Mouse (Mus musculus) embryo, embryonic 11 days (tissue): ENCODE data around the gene Kri1.

Experiments used
- DNase-seq: peaks from one replicate; pipeline ENCODE4 v3.0.0-alpha.2; 2015

Gene Kri1

DNA sequence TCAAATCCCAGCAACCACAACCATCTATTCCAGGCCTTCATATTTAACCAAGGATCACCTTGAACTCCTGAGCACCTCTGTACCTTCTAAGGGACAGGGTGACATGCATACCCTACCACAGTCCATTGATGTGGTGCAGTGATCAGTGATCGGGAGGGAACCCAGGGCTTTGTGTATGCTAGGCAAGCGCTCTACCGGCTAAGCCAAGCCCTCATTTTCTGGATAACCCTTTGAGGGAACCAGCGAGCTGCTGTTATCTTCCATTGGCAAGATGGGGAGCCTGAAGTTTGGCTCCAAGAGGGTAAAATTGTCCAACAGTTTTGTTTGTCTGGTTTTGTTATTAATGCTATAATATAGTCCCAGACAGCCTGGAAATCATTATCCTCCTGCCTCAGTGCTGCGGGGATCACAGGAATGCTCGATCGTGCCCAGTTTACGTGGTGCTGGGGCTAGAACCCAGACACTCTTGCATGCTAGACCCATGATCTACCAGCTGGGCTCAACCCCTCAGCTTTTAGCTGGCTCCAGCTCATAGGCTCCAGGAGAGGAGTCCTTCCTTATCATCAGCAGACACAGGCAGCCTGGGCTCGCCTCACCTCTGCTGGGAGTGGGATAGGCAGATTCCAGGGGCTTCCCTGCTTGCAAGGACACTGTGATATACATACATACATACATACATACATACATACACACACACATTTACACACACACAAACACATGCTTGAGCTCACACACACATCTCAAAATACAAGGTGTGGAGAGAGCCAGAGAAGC, 26.8 kb upstream of the Kri1 start:
- DNase-seq, result no peak

DNA sequence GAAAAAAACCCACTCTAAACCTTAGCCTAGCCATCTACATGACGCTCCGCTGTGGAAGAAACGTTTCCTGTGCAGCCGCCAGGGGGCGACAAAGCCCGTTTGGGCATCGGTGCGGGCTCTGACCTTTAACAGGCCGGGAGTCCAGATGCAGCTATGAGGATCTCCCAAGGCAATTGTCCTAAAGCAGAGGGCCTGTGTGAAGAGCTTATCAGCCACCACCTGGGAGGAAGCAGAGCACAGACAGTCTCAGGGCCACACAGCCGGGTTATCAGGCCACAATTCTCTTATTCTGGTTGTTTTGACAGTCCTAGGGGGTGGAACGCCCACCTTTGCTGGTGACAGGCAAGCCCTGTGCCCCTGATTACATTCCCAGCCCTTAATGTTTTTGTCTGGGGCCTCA, 25.6 kb upstream of the Kri1 start:
- DNase-seq, result peak; percentile 91

DNA sequence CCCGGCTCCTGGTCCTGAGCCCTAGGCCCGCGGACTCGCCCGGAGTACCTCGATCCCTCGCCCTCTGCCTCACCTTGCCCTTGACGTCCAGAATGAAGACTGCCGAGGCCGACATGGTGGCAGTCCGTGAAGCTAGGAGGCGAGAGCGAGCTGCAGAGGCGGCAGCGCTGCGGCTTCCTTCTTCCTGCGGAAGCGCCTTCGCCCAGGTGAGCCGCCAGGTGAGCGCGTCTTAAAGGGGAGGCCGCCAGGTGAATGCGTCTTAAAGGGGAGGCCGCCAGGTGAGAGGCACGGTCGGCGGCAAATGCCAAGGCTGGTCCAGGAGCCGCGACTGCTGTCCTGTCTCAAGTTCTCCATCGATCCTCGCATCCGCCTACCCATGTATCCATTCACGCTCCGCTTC, 24.4 kb upstream of the Kri1 start, which contains the start of gene Ap1m2:
Gene Ap1m2 (minus strand): TSS at position 204 of the 400 bp plus-strand sequence.
- no peak for DNase-seq

DNA sequence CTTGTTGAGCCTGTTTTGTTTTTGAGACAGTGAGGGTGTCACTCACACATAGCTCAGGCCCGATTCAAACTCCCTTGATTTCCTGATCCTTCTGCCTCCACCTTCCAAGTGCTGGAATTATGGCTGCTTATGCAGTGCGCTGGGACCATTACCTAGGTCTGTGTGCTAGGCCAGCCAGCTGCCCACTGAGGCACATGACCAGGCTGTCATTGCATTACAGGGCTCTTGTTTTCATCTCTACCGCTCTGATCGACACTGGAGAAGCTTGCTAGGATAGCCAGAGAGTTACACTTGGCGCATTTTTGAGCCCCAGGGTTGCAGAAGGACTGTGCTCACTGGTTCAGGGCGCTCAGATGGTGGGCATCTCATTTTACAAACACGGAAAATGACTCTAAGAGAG, 23.9 kb upstream of the Kri1 start:
- no peak for DNase-seq

DNA sequence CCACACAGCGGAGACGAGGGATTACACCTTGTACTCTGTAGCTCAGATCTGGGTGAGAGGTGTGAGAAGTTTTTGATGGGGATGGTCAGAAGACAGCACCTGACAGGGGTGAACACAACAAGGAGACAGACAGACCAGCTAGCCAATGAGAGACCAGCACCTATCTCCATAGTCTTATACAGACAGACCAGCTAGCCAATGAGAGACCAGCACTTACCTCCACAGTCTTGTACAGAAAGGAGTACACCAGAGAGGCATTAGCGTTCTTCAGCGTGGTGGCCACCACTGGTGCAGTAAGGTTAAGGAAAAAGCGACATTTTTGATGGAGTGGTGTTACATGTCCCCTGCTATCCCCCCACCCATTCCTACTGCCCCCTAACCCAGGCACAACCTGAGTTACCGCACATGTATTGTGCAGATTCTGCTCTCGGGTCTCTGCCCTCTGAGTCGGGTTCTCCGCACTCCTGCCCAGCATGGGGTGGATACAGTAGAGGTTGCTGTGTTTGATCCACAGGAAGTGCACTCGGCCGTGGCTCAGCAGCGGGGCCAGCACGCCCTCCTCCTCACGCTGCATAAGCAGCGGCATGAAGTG, 21.5 kb upstream of the Kri1 start:
- no peak for DNase-seq

DNA sequence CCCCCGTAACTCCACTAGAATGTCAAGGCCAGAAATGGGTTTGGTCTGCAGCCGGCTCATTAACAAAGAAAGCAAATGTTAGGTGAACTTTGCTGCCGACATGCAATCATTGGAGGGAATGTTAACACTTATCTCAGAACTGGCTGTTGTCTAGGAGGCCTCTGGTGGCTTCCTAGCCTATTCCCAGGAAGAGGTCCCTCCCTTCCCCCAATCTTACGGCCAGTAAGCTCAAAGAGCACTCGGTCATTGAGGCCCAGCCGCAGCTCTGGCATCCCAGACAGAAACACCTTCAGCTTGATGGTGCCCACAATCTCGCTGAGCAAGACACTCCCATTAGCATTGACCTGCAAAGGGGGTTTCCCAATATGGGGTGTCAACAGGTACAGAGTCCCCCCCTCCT, 17.3 kb upstream of the Kri1 start:
- DNase-seq, result no peak

DNA sequence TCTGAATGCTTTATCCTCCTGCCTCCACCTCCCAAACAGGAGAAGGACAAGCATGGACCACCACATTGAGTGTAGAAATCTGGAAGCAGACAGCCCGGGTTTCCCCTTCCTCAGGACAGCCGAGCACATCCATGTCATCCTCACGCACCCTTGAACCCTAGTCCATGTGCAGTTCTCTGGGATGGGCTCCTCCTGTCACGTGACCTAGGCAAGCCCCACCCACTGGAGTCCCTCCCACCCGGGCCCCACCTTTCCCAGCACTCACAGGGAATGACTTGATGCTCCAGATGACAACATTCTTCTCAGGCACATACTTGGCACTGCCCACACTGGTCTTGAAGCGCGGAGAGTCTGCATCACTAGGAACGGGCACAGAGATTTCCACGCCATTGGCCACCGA, 11.2 kb upstream of the Kri1 start:
- no peak for DNase-seq

DNA sequence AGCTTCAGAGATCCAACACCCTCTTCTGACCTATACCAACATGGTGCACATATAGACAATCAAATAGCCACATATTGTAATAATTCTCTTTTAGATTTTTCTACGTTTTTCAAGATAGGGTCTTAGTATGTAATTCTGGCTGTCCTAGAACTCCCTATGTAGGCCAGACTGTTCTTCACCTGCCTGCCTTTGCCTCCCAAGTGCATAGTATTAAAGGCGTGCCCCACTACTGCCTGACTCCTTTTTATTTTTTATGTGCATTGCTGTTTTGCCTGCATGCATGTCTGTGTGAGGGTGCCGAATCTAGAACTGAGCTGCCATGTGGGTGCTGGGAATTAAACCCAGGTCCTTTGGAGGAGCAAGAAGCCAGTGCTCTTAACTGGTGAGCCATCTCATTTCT, 4.5 kb upstream of the Kri1 start:
- no peak for DNase-seq

DNA sequence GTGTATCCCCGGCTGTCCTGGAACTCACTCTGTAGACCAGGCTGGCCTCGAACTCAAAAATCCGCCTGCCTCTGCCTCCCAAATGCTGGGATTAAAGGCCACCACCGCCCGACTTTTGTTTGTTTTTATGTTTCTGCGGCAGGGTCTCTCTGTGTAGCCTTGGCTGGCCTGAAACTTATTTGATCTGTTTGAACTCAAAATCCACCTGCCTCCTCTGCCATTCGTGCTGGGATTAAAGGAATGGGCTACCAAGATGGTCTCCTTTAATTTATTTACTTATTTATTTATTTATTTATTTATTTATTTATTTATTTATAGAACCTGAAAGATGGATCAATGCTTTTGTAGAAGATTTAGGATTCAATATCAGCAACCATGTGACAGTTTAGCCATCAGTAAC, 4.1 kb upstream of the Kri1 start:
- DNase-seq, result peak; percentile 31

DNA sequence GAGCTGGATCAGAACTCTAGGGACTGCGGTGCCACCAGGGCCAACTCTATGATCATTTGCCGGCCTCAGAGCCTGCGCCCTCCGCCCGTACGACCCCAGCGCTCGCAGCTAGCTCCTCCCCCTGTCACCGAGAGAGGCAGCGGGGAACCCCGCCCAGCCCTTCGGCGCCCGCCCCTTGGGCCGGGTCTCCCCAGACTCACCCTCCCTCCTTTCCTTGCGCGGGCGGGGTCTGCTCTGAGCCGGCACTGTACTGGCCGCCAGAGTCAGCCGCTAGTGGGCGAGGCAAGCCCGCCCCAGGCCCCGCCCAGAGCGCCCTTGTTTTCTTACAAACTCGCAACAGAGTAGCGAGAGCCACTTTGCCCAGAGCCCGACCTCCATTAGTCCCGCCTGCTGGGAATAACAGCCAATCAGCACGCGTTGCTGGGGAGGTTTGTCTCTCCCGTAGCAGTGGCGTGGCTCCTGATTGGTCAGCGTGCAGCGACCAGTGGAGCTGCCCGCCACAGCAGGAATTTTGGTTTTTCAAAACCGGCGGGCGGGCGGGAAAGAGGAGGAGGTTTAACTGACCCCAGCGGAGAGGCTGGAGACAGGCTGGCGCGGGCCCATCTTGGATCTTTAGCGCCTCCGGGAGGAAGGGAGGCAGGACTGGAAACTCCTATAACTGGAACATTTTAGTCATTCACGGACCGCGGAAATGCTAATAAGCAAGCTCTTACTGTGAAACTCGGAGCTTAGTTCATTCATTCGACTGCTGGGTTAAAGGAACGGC, 3.4 kb upstream of the Kri1 start, which contains the start of gene Cdkn2d:
Gene Cdkn2d (minus strand): TSS at position 386 of the 766 bp plus-strand sequence.
- peak; percentile 100 for DNase-seq

DNA sequence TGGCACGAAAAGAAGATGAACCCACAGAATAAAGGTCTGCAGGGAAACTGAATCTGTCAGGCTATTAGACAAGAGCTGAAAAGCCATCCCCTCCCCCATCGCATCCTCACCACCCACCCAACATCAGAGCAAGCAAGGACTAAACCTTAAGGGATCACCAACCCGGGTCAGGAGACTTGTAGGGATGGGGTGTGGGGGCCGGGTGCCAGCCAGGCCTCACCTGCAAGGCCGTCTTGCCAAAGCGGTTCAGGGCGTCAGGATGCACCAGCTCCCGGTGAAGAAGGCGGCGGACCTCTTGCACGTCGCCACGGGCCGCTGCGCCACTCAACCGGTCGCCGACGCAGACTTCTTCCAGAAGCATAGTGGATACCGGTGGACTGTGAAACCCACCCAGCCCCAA, 2.8 kb upstream of the Kri1 start:
- DNase-seq, result no peak

DNA sequence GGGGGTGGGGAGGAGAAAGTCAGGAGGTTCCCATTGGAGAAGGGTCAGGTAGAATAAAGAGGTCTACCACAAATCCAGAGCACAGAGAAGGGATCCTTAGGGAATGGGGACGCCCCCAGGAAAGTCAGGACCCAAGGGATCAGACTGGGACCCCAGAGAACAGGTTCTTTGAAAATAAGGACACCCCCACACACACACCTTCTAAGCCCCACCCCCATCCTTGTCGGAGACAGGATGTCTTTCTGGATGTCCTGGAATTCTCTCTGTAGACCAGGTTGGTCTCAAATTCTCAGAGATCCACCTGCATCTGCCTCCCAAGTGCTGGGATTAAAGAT, 1.5 kb upstream of the Kri1 start:
- no peak for DNase-seq

DNA sequence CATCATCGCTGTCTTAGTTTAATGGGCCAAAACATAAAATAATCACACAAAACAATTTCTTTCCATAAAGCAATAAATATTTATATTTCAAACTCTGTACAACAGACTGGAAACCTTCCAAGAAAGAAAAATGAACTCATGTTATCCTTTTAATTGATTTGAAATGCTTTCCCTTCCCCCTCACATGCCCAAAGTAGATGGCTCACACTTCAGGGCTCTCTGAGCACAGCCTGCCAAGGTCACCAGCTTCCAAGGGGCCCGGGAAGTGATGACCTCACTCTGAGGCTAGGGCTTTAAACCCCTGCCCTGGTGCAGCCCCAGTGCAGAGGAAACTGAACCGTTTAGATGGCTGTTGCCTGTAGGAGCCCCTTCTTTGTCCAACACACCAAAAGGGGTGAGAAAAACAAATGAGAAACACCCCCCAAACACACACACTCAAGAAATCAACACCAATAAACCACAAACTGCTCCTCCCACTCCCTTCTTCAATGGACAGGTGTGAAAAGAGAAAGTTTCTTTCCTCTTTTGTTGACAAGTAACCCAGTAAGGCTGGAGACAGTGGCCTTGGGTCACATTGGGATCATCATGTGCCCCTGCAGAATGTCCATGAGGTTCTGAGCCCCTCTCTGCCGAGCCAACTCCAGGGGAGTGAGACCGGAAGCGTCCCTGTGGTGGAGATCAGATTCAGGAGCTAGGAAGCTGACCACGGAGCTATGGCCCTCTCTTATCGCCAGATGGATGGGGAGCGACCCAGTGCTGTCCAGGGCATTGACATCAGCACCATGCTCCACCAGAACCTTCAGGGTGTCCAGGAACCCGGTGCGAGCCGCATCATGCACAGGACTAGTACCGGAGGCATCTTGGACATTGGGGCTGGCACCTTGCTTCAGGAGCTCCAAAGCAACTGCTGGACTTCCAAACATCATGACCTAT, 901 bp upstream of the Kri1 start:
- peak; percentile 25 for DNase-seq

DNA sequence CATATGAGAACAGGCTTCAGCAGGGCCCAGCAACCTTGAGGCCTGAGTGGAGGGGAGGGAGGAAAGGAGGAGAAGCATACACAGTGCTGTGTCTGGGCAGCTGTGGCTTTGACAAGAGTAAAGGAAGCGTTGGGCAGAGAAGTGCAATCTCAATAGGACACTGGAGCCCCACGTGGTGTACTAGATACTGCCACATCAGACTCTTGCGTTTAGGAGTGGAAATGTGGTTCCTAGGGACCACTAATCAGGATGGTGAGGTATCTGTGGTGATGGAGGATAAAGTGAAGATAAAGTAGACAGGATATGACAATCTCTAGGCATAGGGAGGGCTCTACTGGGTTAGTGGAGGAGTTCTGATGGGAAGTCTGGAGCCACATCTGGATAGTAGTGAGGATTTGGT, 1.0 kb downstream of the Kri1 start:
- no peak for DNase-seq

DNA sequence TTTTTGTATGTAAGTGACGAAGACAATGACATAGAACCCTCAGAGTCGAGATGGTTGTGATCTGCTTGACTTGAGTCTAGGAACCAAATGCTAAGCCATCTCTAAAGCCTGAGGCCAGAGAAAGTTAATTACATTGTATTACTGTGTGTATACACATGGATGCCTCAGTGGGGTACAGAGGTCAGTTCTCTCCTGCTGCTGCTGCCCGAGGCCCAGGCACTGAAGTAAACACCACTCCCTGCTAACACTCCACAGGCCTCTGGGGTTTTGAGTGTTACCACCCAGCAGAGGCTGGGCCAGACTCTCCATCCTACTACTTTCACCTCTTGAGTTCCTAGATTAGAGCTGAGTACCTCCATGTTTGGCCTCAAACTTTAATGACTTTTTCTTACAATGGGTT, 3.8 kb downstream of the Kri1 start:
- no peak for DNase-seq

DNA sequence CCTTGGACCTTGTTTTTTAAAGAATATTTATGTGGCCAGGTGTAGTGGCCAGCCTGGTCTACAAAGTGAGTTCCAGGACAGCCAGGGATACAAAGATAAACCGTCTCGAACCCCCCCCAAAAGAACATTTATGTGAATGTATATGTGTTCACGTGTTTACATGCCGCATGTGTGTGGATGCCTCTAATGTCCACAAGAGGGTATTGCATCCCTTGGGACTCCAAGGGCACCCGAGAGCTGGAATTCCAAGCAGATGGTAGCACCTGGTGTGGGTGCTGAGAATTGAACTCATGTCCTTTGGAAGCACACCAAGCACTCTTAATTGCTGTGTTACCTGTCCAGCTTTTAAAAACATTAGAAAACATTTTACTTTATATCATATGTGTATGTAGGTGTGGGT, 4.2 kb downstream of the Kri1 start:
- DNase-seq, result no peak

DNA sequence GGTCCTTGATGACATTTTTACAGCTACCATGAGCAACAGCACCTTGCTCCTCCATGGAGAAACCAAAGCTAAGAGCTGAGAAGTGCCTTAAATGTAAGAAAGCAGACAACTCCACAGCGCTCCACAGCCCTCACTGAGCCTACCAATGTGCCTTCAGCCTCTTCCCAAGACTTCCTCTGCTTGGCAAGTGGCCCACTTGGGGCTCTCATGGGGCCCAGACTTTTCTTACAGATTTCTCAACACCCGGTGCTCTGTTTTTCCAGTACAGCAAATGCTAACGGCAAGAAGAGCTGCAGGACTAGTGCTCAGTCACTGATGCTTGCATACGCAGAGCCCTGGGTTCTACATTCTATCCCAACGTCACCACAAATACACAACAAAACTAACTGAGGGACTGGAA, 10.0 kb downstream of the Kri1 start:
- DNase-seq, result no peak

DNA sequence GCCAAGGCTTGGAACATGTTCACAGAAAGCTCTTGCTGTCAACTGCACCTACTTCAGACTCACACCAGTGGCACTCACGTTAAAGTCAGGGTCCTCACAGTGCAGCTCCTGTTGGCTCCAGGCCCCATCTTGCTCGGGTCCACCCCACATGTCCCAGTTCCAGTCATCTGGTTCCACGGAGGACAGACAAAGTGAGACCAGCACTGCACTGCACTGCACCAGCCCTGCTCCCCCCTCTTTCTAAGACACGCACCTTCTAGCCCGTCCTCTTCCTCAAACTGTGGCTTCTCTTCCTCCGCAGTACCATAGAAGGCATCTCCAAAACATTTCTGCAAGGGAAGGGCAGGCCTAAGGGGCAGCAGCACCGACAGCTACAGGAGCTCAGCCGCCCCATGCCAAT, 11.5 kb downstream of the Kri1 start:
- DNase-seq, result no peak

DNA sequence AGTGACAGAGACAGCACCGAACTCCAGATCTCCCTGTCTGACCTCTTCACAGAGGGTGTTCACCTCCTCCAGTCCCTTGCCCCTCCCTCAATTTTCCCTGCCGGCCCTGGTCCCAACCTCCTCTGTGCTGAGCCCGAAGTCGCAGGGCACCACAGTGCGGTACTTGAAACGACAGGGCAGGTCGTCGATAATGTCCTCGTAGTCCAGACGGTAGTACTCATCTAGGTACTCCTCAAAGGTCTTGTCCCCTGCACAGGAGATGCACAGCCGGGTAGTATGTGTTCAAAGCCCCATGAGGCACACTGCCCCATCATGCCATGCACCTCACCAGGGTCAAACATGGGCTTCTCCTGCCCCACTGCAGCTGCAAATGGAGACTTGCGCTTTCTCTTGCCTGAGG, 12.0 kb downstream of the Kri1 start:
- DNase-seq, result no peak

DNA sequence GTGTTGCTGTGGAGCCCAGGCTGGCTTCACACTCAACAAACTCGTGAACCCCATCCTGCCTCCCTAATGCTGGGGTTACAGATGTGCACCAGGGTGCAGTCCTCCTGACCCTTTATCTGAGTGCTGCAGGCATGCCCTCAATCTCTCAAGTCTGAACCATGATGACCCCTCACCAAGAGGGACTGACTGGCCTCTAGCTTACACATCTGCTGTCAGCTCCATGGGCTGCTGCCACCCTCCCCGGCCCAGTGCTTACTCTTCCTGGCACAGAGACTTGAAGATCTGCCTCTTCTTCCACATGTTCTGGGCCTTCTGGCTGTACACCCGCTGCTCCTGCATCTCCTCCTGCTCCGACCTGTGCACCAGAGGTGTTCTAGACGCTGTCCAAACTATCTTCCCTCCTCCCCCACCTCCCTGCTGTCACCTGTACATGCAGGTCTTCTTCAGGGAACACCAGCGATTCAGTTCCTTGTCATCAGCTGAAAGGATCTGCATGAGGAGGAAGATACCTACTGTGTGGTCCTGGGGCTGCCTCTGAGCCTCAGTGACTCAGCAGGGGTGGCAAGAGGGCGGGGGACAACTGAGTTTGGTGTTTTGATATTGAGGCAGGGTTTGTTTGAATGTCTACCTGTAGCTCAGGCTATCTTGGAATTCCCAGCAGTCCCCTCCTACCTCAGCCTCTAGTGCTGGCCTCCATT, 12.6 kb downstream of the Kri1 start:
- DNase-seq, result no peak

DNA sequence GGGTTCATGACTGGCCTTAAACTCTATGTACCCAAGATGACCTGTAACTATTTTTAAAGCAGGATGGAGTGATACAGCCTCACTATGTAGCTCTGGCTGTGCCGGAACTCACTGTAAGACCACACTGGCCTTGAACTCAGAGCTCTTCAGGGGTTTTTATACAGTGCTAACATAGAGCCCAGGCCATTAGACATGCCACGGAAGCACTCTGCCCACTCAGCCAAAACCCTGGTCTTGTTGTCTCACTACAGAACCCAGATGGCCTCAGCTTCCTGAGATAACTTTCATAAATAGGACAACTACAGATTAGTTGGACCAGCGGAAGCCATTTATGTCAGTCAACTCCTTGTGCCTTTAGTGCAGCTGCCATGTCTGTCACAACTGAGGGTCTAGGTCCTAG, 13.4 kb downstream of the Kri1 start:
- no peak for DNase-seq

DNA sequence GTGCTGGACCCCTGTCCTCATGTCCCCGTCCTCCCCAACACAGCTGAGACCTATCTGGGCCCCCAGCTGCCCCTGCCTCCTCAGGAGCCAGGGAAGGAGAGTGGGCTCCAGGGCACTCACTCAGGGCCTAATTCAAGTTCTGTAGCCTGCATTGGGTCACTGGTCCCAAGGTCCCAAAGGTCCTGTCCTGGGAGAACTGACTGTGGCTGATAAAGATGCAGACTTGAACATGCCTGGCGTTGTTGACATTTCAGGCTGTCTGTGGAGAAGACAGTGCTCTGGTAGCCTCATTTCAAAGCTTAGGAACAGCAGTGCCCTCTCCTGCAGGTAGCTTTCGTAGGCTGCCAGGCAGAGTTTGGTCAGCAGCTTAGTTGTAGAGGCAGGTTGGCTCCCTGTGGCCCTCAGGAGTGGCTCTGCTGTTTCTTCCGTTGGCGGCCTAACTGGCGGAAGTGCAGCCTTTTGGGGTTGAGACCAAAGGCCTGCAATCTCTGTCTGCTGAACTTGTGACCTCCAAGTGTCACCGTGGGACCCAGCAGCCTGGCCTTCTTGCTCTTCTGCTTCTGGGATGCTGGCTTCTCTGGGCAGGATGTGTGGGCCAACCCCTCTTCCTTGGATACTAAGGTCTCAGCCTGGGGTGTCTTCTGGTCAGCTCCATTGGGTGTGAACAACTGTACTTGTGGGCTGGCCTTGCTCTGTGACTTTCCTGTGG, 14.1 kb downstream of the Kri1 start:
- DNase-seq, result no peak
